Mouse (Mus musculus) NIH3T3 (cell line): ENCODE data around the gene Cda.

Experiments
- DNase-seq: peaks from one replicate; pipeline ENCODE4 v3.0.0-alpha.2; 2012; ENCODE audit warnings: low read depth

Cda gene

DNA sequence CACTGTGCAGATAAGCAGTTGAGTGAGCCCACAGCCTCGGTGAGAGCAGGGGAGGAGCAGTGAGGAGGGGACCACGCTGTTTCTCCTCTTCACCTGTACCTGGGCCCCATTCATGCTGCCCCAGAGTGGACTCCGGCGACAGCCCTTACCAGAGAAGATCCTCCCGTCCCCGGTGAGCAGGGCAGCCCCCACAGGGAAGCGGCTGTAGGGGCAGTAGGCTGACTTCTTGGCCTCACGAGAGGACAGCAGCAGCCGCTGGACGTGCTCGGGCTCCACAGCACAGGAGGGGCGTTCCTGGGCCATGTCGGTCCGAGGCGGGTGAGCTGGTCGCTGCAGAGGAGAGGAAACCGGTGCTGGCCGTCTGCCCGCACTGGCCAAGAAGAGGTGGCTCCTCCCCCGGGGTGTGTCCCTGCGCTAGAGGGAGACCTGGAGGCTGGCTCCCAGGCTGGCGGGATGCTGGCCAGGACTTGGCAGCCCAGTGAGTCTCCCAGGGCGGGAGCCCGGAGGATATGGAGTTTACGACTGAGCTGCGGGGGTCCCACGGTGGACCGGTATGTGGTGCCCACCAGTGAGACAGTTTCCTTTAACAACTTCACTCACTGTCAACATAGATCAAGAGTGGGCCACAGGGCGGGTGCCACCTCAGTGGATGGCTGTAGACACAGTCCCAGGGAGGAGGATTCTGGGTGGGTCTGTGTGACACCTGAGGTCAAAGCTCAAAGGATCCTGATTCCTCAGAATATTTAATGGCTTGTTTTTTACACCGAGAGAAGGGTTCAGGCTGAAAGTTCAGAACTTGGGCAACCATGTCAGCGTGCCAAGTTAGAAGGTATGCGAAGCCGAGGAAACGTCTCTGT is at the start of gene Cda:
Gene Cda (minus strand): TSS at position 352 of the 857 bp plus-strand sequence.
- peak; percentile 97 for DNase-seq

GRCm38 (mm10) chr4:138416414-138416813 is 48.6 kb upstream of the Cda start:
- DNase-seq = no peak

- no peak for DNase-seq
Measured at GRCm38 (mm10) chr4:138415991-138416390, 48.2 kb upstream of the Cda start.

GRCm38 (mm10) chr4:138414725-138415124 is 46.9 kb upstream of the Cda start:
- no peak for DNase-seq

DNA sequence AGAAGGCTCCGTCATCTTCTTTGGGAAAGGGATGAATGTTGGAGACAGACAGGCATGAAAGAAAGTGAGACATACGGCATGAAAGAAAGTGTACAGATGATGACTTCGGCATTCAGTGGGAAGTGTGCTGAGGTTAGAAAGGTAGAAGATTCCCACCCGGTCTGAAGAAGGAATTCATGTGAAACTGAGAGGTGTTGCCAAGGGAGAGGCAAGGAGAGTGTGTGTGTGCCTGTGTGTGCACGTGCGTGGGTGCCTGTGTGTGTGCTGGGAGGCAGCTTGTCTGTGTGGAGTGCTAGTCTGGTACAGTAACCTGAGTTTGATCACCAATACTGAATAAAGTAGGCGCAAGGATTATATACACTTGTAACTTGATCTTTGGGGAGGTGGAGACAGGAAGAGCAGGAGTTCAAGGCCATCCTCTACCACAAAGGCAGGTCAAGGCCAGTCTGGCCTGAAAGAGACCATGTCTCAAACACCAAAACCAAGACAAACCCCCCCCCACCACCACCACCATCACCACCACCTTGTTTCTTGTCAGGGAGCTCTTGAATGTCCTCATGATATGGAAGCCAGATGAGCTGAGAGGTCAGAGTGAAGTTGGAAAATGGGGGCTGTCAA is 43.8 kb upstream of the Cda start:
- DNase-seq = no peak

- no peak for DNase-seq
Measured at GRCm38 (mm10) chr4:138411011-138411410, 43.2 kb upstream of the Cda start.

DNA sequence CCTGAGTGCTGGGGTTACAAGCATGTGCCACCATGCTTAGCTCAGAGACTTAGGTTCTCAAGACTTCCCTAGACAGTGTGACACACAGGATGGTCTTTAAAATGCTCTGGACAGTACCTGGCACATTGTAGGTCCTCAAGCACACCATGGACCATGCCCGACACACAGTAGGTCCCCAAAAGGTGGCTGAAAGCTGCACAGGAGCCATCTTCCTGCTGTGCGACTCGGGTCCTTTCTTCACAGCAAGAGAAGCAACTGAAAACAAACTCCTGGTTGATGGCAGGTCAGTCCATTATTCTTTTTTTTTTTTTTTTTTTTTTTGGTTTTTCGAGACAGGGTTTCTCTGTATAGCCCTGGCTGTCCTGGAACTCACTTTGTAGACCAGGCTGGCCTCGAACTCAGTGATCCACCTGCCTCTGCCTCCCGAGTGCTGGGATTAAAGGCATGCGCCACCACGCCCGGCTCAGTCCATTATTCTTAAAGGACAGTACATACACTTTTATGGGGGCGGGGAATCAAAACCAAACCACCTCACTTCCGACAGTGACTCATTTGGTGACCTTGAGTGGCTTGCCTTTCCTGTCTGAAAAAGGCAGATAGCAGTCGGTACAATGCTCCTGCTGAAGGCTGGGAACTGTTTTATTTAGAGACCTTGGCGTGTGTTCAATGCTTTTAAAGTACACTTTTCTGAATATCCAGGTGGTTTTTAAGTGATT is 39.8 kb upstream of the Cda start:
- DNase-seq = no peak

DNA sequence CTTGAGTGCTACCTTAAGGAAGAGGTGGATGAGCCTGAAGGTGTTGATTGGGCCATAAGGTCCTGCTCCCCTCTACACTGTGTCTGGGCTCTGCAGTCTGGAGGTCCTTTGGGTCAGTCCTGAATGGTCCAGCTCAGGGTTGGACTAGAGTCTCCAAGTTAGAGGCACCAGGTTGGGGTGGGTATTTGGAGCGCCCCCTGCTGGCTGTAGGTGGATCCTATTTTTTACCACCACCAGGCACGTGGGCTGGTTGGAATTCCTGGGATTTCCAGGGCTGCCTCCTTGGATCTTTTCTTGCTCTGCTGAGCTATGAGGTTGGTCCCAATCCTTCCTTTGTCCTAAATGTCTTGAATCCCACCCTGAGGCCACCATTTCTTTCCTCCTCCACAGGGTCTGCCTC is 37.0 kb upstream of the Cda start:
- DNase-seq = peak; percentile 64

DNA sequence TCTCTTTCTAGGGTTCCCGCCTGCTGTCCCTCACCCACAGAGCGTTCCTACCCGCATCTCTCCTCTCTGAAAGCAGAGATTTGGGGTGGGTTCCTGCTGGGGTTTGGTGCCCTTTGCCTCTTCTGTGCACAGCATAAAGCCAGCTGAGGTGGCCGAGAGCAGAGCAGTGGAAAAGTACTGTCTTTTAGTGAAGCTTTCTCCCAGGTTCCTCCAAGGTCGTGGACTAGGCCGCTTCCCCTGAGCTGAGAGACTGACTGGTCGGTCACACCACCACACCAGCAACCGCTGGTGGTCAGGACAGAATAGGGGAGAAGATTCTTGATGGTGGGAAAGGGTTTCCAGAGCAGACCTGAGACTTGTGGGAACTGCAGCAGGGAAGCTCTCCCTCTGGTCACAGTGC is 28.9 kb upstream of the Cda start:
- no peak for DNase-seq

DNA sequence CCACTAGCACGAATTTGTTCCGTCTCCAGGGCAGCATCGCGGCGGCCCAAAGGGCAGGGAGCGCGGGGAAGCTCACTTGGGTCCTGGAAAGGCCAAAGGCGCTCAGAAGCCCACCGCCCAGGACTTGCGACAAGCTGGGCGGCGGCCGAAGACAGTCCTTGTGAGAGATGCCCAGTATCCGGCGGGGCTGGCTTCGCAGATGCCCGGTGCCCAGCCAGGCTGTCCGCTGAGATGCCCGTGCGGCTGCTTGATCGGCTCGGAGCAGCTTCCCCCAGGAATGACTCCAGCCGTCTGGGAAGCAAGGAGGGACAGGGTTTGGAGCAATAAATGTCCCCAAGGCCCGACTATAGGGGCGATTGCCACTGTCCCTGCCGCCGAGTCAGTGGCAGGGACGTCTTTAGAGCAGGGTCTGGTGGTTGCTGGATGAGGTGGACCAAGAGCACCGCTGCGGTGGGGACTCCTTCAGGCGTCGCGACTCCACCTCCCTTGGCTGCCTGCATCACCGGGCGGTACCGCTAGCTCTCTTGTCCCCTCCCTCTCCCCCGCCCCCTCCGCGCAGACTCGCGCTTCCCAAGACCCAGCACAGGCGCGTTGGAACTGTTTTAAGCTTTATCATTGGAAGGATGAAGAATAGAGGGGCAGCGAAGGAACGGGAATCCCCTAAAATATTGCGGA is 28.3 kb upstream of the Cda start, which contains the start of gene Fam43b:
Gene Fam43b (minus strand): TSS at position 558 of the 675 bp plus-strand sequence.
- no peak for DNase-seq

GRCm38 (mm10) chr4:138395087-138395970 is 27.5 kb upstream of the Cda start:
- DNase-seq = no peak

GRCm38 (mm10) chr4:138393703-138394102 is 25.9 kb upstream of the Cda start:
- DNase-seq = no peak

DNA sequence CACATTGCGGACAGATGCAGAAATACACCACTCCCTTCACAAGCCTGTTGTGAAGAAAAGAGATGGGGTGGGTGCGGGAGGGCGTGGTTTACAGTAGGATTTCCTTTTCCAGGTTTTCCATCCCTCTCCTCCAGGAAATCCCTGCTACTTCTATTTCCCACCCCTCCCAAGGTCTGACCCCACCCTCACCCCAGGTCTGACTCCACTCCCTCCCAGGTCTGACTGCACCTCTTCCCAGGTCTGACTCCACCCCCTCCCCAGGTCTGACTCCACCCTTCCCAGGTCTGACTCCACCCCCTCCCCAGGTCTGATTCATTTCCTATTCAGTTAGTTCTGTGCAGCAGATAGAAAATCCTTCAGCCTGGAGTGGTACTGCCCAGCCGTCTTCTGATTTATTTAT is 16.0 kb upstream of the Cda start:
- no peak for DNase-seq

DNA sequence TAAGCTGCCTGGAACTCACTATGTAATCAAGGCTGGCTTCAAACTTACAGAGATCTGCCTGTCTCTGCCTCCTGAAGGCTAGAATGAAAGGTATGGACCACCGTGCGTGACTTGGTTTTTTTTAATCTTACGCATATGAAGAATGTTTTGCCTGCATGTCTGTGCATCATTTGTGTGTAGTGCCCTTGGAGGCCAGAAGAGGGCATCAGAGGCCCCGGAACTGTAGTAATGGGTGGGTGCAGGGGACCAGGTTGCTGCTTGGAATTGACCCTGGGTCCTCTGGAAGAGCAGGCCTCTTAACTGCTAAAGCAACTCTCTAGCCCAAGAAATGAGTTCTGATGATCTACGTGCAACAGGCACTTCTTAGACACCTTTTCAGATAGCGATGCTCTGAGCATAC is 14.7 kb upstream of the Cda start:
- DNase-seq = no peak

DNA sequence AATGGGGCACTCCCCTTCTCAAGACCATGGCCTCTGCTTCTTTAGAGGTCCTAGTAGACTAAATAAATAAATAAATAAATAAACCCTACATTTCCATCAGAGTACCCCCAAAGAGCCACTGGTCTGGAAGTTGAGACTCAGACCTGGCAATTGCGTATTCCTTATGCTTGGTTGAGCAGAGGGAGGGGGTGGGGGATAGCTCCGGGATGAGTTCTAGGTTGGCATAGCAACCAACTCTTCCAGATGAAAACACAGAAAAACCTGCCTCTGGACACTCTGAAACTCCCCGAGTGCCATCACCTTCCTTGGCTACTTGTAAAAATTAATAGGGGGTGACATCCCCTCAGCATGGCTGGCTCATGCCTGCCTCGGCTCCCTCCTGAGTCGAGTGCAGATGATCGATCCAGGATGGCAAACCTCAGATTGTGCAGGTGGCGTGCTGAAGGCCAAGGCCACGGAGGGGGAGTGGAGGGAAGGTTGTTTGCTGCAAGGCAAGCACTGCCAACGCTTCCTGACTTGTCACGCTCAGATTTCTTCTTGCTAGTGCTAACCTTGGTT is 12.4 kb upstream of the Cda start:
- DNase-seq = no peak

DNA sequence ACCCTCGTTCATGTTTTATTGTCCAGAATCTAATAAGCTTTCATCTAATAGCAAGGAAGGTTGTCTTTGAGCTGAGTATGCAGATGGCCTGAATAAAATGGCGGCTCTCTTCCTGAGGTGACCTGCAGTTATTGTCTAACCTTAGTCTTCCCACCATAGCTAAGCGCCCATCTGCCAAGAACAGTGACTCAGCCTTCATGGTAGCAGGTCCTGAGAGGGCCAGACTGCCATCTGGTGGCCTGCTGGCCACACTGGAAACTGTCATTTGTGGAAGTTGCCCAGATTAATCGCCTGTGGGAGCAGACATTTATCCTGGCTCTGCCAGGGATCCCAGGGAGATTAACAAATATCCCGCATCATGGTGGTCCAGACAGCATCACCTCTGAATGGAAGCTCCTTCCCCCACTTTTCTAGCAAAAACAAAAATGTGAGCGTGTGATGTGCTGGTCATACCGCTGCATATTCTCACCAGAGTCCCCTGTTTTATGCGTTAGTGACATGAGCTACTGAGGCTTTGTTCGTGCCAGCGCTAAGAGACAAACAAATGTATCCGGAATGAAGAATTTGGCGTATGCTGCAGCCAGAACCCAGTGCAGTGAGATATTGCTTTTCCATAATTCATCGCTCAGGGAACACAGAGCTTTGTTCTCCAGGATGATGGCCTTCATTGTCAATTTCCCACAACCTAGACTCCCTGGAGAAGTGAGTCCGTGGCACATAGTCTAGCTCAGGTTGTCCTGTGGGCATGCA is 11.5 kb upstream of the Cda start:
- DNase-seq = peak; percentile 90

DNA sequence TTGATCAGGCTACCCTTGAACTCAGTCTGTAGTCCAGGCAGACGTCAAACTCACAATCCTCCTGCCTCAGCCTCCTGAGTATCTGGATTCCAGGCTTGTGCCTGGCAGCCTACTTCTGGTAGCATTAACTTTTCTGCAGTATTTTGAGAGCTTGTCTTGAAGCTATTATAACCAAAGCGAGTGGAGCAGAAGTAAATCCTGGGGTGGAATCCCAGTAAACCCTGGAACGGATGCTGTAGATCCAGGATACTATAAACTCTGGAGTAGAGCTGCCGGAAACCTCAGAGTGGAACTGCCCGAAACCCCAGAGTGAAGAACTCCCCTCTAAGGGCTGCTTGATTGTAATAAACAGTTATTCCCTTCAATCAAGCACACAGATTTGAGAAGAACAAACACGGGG is 9.7 kb upstream of the Cda start:
- peak; percentile 72 for DNase-seq

GRCm38 (mm10) chr4:138375117-138375516 is 7.3 kb upstream of the Cda start:
- DNase-seq = no peak

- peak; percentile 64 for DNase-seq
Measured at GRCm38 (mm10) chr4:138370996-138371516, 3.3 kb upstream of the Cda start.
